In the genomic region with DNA sequence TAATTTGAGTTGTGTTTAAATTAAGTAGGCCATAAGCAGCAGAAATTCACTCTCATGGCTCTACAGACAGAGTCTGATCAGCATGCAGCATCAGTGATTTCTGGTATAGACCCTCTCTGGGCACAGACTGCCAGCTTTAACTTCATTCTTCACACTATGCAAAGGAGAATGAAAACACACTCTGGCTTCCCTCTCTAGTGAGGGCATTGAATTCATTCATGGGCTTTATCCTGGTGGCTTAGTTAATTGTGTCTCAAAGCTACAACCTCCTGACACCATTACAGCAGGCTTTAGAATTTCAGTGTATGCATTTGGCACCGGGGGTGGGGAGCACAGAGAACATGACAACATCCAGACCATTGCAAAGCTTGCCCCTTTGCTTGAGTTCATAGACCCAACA, we compare ENCODE assay signal across 25 mouse cellular contexts.
A peak's percentile ranks its signal among the peaks of the same experiment; 100 is the strongest.
DNase-seq lines count a peak whose midpoint lies in the region; ATAC-seq lines count a peak whose summit lies in the region.
"Had no signal": no experiment of that assay in that cellular context is flagged by ENCODE, and none has a peak within 500 bp of the region (broad histone marks: within the 10 kb centered on the region; RNA-seq: fewer than 3 reads in every experiment).

No protein-coding gene starts in this region.

- H3K4me2 ChIP-seq in forebrain, embryonic 11.5 days (ENCODE audit: low read depth, low read length, severe bottlenecking), result no peak overlapping the region
- no peak overlapping the region for H3K4me2 ChIP-seq in forebrain, embryonic 16.5 days (ENCODE audit: low read length)
- H3K4me2 ChIP-seq in forebrain, embryonic 14.5 days (ENCODE audit: low read length), result no peak overlapping the region
- no peak overlapping the region for H3K4me2 ChIP-seq in midbrain, embryonic 11.5 days
- H3K4me2 ChIP-seq in midbrain, embryonic 15.5 days, result no peak overlapping the region
- H3K4me2 ChIP-seq: embryonic facial prominence, embryonic 13.5 days; embryonic facial prominence, embryonic 15.5 days had no signal

- no peak overlapping the region for H3K27ac ChIP-seq in forebrain, embryonic 11.5 days (ENCODE audit: low read depth, low read length)
- no peak overlapping the region for H3K27ac ChIP-seq in forebrain, embryonic 16.5 days (ENCODE audit: low read length)
- H3K27ac ChIP-seq in forebrain, embryonic 14.5 days (ENCODE audit: low read depth, low read length), result no peak overlapping the region
- H3K27ac ChIP-seq in forebrain, embryonic 10.5 days, result no peak overlapping the region
- no peak overlapping the region for H3K27ac ChIP-seq in midbrain, embryonic 11.5 days (ENCODE audit: low read depth, low read length)
- H3K27ac ChIP-seq in midbrain, embryonic 15.5 days, result no peak overlapping the region
- H3K27ac ChIP-seq: embryonic facial prominence, embryonic 13.5 days; embryonic facial prominence, embryonic 15.5 days had no signal

- no peaks in the 10 kb centered on the region for H3K27me3 ChIP-seq in forebrain, embryonic 11.5 days (ENCODE audit: control insufficient read depth, insufficient read depth, low read length)
- H3K27me3 ChIP-seq in forebrain, embryonic 16.5 days (replicated peaks; ENCODE audit: control insufficient read depth, insufficient read depth, low read length), result no peaks in the 10 kb centered on the region
- H3K27me3 ChIP-seq in forebrain, embryonic 14.5 days (replicated peaks; ENCODE audit: control insufficient read depth, insufficient read depth, low read length), result no peaks in the 10 kb centered on the region
- no peaks in the 10 kb centered on the region for H3K27me3 ChIP-seq in forebrain, embryonic 10.5 days (ENCODE audit: poor library complexity, severe bottlenecking)
- no peaks in the 10 kb centered on the region for H3K27me3 ChIP-seq in midbrain, embryonic 11.5 days (ENCODE audit: control insufficient read depth, insufficient read depth, low read length)
- no peaks in the 10 kb centered on the region for H3K27me3 ChIP-seq in midbrain, embryonic 15.5 days (replicated peaks)
- H3K27me3 ChIP-seq: CH12.LX; embryonic facial prominence, embryonic 13.5 days; embryonic facial prominence, embryonic 15.5 days had no signal

- no peak for DNase-seq in forebrain, embryonic 11.5 days (ENCODE audit: low spot score)
- peak; percentile 31 for DNase-seq in forebrain, embryonic 14.5 days (ENCODE audit: low spot score)
- DNase-seq in forebrain, embryonic 10.5 days (ENCODE audit: extremely low spot score, low spot score), result no peak
- no peak for DNase-seq in midbrain, embryonic 11.5 days (ENCODE audit: low spot score, missing footprints)
- DNase-seq: adrenal gland, adult 8-10 months; adrenal gland, postnatal 14 days; adrenal gland, postnatal 36 days; B cell, adult 2 months; cerebellum, adult 11 months; cerebellum, adult 18-20 months; cerebellum, adult 8-10 months; cerebellum, adult 9-11 months; cerebellum, postnatal 14 days; cerebellum, postnatal 36 days; embryo, embryonic 11 days had no signal

- H3K36me3 ChIP-seq in forebrain, embryonic 11.5 days (ENCODE audit: control insufficient read depth, insufficient read depth, low read length), result no peaks in the 10 kb centered on the region
- no peaks in the 10 kb centered on the region for H3K36me3 ChIP-seq in forebrain, embryonic 16.5 days (ENCODE audit: control insufficient read depth, insufficient read depth)
- H3K36me3 ChIP-seq in forebrain, embryonic 14.5 days (ENCODE audit: control insufficient read depth, insufficient read depth, low read length), result no peaks in the 10 kb centered on the region
- no peaks in the 10 kb centered on the region for H3K36me3 ChIP-seq in forebrain, embryonic 10.5 days (replicated peaks)
- H3K36me3 ChIP-seq in midbrain, embryonic 11.5 days (ENCODE audit: control insufficient read depth, insufficient read depth, low read length), result no peaks in the 10 kb centered on the region
- H3K36me3 ChIP-seq in midbrain, embryonic 15.5 days (replicated peaks), result no peaks in the 10 kb centered on the region
- H3K36me3 ChIP-seq: embryonic facial prominence, embryonic 13.5 days; embryonic facial prominence, embryonic 15.5 days; G1E had no signal

- H3K9me3 ChIP-seq in forebrain, embryonic 11.5 days (ENCODE audit: control insufficient read depth, low read length), result no peaks in the 10 kb centered on the region
- H3K9me3 ChIP-seq in forebrain, embryonic 16.5 days (ENCODE audit: control insufficient read depth, low read length), result no peaks in the 10 kb centered on the region
- no peaks in the 10 kb centered on the region for H3K9me3 ChIP-seq in forebrain, embryonic 14.5 days (replicated peaks; ENCODE audit: control insufficient read depth, low read length)
- H3K9me3 ChIP-seq in forebrain, embryonic 10.5 days, result no peaks in the 10 kb centered on the region
- H3K9me3 ChIP-seq in midbrain, embryonic 11.5 days (ENCODE audit: control insufficient read depth, low read length), result no peaks in the 10 kb centered on the region
- H3K9me3 ChIP-seq in midbrain, embryonic 15.5 days, result no peaks in the 10 kb centered on the region
- H3K9me3 ChIP-seq: embryonic facial prominence, embryonic 13.5 days; embryonic facial prominence, embryonic 15.5 days; G1E had no signal

- H3K4me3 ChIP-seq in forebrain, embryonic 11.5 days (ENCODE audit: low read depth, low read length), result no peak overlapping the region
- no peak overlapping the region for H3K4me3 ChIP-seq in forebrain, embryonic 16.5 days (replicated peaks; ENCODE audit: low read length)
- H3K4me3 ChIP-seq in forebrain, embryonic 14.5 days (ENCODE audit: low read depth, low read length), result no peak overlapping the region
- no peak overlapping the region for H3K4me3 ChIP-seq in forebrain, embryonic 10.5 days
- H3K4me3 ChIP-seq in midbrain, embryonic 11.5 days (ENCODE audit: low read depth, low read length), result no peak overlapping the region
- H3K4me3 ChIP-seq in midbrain, embryonic 15.5 days, result no peak overlapping the region
- H3K4me3 ChIP-seq: embryonic facial prominence, embryonic 13.5 days; embryonic facial prominence, embryonic 15.5 days; erythroblast, embryonic 14.5 days had no signal

- ATAC-seq in forebrain, embryonic 11.5 days (replicated peaks; ENCODE audit: low FRiP score), result 0 out of 2 replicates have a peak, but pooled peaks have one; percentile 42
- no peak for ATAC-seq in forebrain, embryonic 16.5 days
- ATAC-seq in forebrain, embryonic 14.5 days, result 0 out of 2 replicates have a peak, but pooled peaks have one; percentile 32
- ATAC-seq in midbrain, embryonic 11.5 days (ENCODE audit: low FRiP score), result 0 out of 2 replicates have a peak, but pooled peaks have one; percentile 33
- no peak; the same call in 1 of the 2 replicates for ATAC-seq in midbrain, embryonic 15.5 days (replicated peaks)
- ATAC-seq: activated CD4-positive, CD25-positive, alpha-beta regulatory T cell, adult 4 months; CD4-positive, CD25-positive, alpha-beta regulatory T cell, adult 4 months; Patski had no signal

- no peaks in the 10 kb centered on the region for H3K4me1 ChIP-seq in forebrain, embryonic 11.5 days (replicated peaks; ENCODE audit: control insufficient read depth, insufficient read depth, low read length)
- no peaks in the 10 kb centered on the region for H3K4me1 ChIP-seq in forebrain, embryonic 16.5 days (replicated peaks; ENCODE audit: control insufficient read depth, insufficient read depth, low read length)
- H3K4me1 ChIP-seq in forebrain, embryonic 14.5 days (ENCODE audit: control insufficient read depth, insufficient read depth, low read length), result no peaks in the 10 kb centered on the region
- H3K4me1 ChIP-seq in forebrain, embryonic 10.5 days, result peaks cover 3% of the 10 kb centered on the region; the same call in 1 of the 2 replicates
- H3K4me1 ChIP-seq in midbrain, embryonic 11.5 days (ENCODE audit: control insufficient read depth, insufficient read depth, low read length), result no peaks in the 10 kb centered on the region
- no peaks in the 10 kb centered on the region for H3K4me1 ChIP-seq in midbrain, embryonic 15.5 days
- H3K4me1 ChIP-seq: embryonic facial prominence, embryonic 13.5 days; embryonic facial prominence, embryonic 15.5 days had no signal

- WGBS in forebrain, embryonic 11.5 days, result 48% methylated on average over 1 of the region's 1 CpGs
- 20% methylated on average over 1 of the region's 1 CpGs for WGBS in forebrain, embryonic 16.5 days
- WGBS in forebrain, embryonic 14.5 days, result 20% methylated on average over 1 of the region's 1 CpGs
- 67% methylated on average over 1 of the region's 1 CpGs for WGBS in forebrain, embryonic 10.5 days
- 63% methylated on average over 1 of the region's 1 CpGs for WGBS in midbrain, embryonic 11.5 days
- 41% methylated on average over 1 of the region's 1 CpGs for WGBS in midbrain, embryonic 15.5 days

- no peak overlapping the region for H3K9ac ChIP-seq in forebrain, embryonic 11.5 days (ENCODE audit: low read length)
- no peak overlapping the region for H3K9ac ChIP-seq in forebrain, embryonic 16.5 days (replicated peaks; ENCODE audit: low read depth, low read length)
- no peak overlapping the region for H3K9ac ChIP-seq in forebrain, embryonic 14.5 days (ENCODE audit: low read length)
- H3K9ac ChIP-seq in midbrain, embryonic 11.5 days (ENCODE audit: low read length), result no peak overlapping the region
- H3K9ac ChIP-seq in midbrain, embryonic 15.5 days, result no peak overlapping the region
- H3K9ac ChIP-seq: embryonic facial prominence, embryonic 13.5 days; embryonic facial prominence, embryonic 15.5 days had no signal

Comparison
In these comparisons a context has a peak if more than half of its experiments do, and no peak if none do; other contexts are left out.
1. ATAC-seq: peak in forebrain, embryonic 11.5 days (single experiment), forebrain, embryonic 14.5 days (single experiment) and midbrain, embryonic 11.5 days (single experiment); none in forebrain, embryonic 16.5 days (single experiment) and midbrain, embryonic 15.5 days (single experiment).